Mouse (Mus musculus): ENCODE measurements at regions not wholly inside any gene's neighbourhood (a gene's known extent, or its start where the extent isn't known, plus 50 kb on each side); places are given as distances from the start of the nearest gene placed in this dataset.

- DNase-seq = no peak
Observed at GRCm38 (mm10) chr10:69045275-69045674, 106.0 kb upstream of the Rhobtb1 start.

GRCm38 (mm10) chr10:69046008-69046555 lies 105.2 kb upstream of the Rhobtb1 start:
- peak in 1 of 2 experiments; percentile 36 for DNase-seq

DNA sequence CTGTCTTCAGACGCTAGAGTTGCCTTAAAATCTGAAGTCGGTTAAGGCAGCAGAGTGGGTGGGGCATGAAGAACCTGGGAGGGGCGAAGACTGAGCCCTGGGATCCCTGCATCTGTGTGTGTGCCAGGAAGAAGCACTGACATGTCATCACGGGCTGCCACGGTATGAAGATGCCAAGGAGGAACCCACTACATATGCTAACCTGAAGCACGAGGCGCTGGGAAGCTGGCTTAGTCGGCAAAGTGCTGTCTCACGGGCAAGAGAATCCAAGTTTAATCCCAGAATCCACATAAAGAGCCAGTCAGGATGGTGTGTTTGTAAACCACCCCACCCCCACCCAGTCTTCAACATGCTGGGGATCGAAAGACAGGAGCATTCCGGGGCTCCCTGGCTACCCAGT lies 73.2 kb upstream of the Rhobtb1 start:
- no peak for DNase-seq

GRCm38 (mm10) chr10:69086184-69086583 lies 65.0 kb upstream of the Rhobtb1 start:
- DNase-seq = no peak

- DNase-seq = no peak
Observed at GRCm38 (mm10) chr10:69091872-69092271, 59.4 kb upstream of the Rhobtb1 start.

- no peak for DNase-seq
Observed at GRCm38 (mm10) chr10:69100021-69100420, 51.2 kb upstream of the Rhobtb1 start.

- peak in 1 of 2 experiments; percentile 9 for DNase-seq
Observed at GRCm38 (mm10) chr10:69100742-69101141, 50.5 kb upstream of the Rhobtb1 start.
